Mouse (Mus musculus): ENCODE measurements around the gene Asxl1. TPM values are rescaled to one million over a fixed set of nuclear protein-coding genes. Genes with fewer than 3 reads are reported as not detected.
A peak's percentile ranks its signal among the peaks of the same experiment; 100 is the strongest.

The Asxl1 gene
- total and polyA plus RNA-seq, 3 experiments, result 15.2 to 35.5 TPM; not detected in 1

- Histone ChIP-seq H3K4me3 (ENCODE audit: control insufficient read depth in 1 of 2, insufficient read depth in 1 of 2, low read depth in 2 of 2, low read length in 2 of 2) (peak overlapping the region; percentile 32 to 58), H3K27me3 (ENCODE audit: control insufficient read depth in 1 of 2, insufficient read depth in 2 of 2, low read length in 2 of 2) (no peaks in the 10 kb centered on the region), H3K9me3 (replicated peaks; ENCODE audit: insufficient read depth, low read length) (no peaks in the 10 kb centered on the region), H3K27ac (ENCODE audit: control insufficient read depth, low read depth, low read length) (no peak overlapping the region), H3K36me3 (ENCODE audit: control insufficient read depth in 1 of 2, insufficient read depth in 2 of 2, low read length in 2 of 2) (no peaks in the 10 kb centered on the region), H3K4me1 (ENCODE audit: control insufficient read depth in 1 of 2, insufficient read depth in 2 of 2, low read length in 2 of 2) (no peaks in the 10 kb centered on the region; a peak in 1 of 4 replicates), H3K9ac (ENCODE audit: control insufficient read depth, low read depth, low read length, poor library complexity, severe bottlenecking) (peak overlapping the region; percentile 54; the same call in 1 of the 2 replicates), H3K79me2 (ENCODE audit: control insufficient read depth, insufficient read depth, low read length, poor library complexity) (no peaks in the 10 kb centered on the region)
- DNase-seq (ENCODE audit: low read depth, low spot score), result peak; percentile 82
- no peak for TF ChIP-seq MAX (IDR thresholded peaks at IDR 0.05; ENCODE audit: low read length)
- peak; percentile 24 to 75 (median 73); a peak in 5 of 6 replicates for TF ChIP-seq CTCF (IDR thresholded peaks at IDR 0.05 in 2 of 3, conservative IDR thresholded peaks at IDR 0.05 in 1 of 3; ENCODE audit: control insufficient read depth in 1 of 3, insufficient read depth in 1 of 3, low read depth in 2 of 3, low read length in 3 of 3, poor library complexity in 1 of 3, severe bottlenecking in 1 of 3)
- TF ChIP-seq SMC3 (IDR thresholded peaks at IDR 0.05; ENCODE audit: low read depth, low read length), result peak; percentile 70
- no peak for TF ChIP-seq NRF1 (IDR thresholded peaks at IDR 0.05; ENCODE audit: insufficient read depth, low read depth, low read length, poor library complexity, severe bottlenecking)
- peak; percentile 46; the same call in 1 of the 2 replicates for TF ChIP-seq SIN3A (IDR thresholded peaks at IDR 0.05; ENCODE audit: low read length)
- TF ChIP-seq ZC3H11A (IDR thresholded peaks at IDR 0.05; ENCODE audit: low read depth, low read length), result peak; percentile 46
- 0 out of 2 replicates have a peak, but pooled peaks have one; percentile 55 for TF ChIP-seq CHD1 (IDR thresholded peaks at IDR 0.05; ENCODE audit: low read depth, low read length)
- TF ChIP-seq RAD21 (IDR thresholded peaks at IDR 0.05; ENCODE audit: low read depth, low read length), result peak; percentile 60
Measured at GRCm38 (mm10) chr2:153446017-153446408, 100.4 kb downstream of the Asxl1 start.

GRCm38 (mm10) chr2:153446476-153446875 lies 100.8 kb downstream of the Asxl1 start:
- no peaks in the 10 kb centered on the region; a peak in 1 of 4 replicates for H3K4me1 ChIP-seq (ENCODE audit: control insufficient read depth in 1 of 2, insufficient read depth in 2 of 2, low read length in 2 of 2)
- H3K9ac ChIP-seq (ENCODE audit: control insufficient read depth, low read depth, low read length, poor library complexity, severe bottlenecking), result no peak overlapping the region
- no peaks in the 10 kb centered on the region for H3K9me3 ChIP-seq (replicated peaks; ENCODE audit: insufficient read depth, low read length)
- H3K79me2 ChIP-seq (ENCODE audit: control insufficient read depth, insufficient read depth, low read length, poor library complexity), result no peaks in the 10 kb centered on the region
- H3K4me3 ChIP-seq (ENCODE audit: control insufficient read depth in 1 of 2, insufficient read depth in 1 of 2, low read depth in 2 of 2, low read length in 2 of 2), result no peak overlapping the region
- H3K27ac ChIP-seq (ENCODE audit: control insufficient read depth, low read depth, low read length), result no peak overlapping the region
- no peak for TF ChIP-seq TAL1 (IDR thresholded peaks at IDR 0.05; ENCODE audit: low read length)
- no peak for TF ChIP-seq MYB (IDR thresholded peaks at IDR 0.05; ENCODE audit: low read depth, low read length)
- TF ChIP-seq EP300 (IDR thresholded peaks at IDR 0.05; ENCODE audit: low read depth in 1 of 2, low read length in 2 of 2), result no peak
- TF ChIP-seq POLR2AphosphoS5 (IDR thresholded peaks at IDR 0.05; ENCODE audit: borderline replicate concordance, low read depth, low read length), result no peak
- TF ChIP-seq NELFE (IDR thresholded peaks at IDR 0.05; ENCODE audit: low read depth, low read length), result no peak
- TF ChIP-seq CHD1 (IDR thresholded peaks at IDR 0.05; ENCODE audit: low read depth, low read length), result no peak
- no peak for TF ChIP-seq MYC (IDR thresholded peaks at IDR 0.05; ENCODE audit: low read depth, low read length)
- no peak for TF ChIP-seq ZC3H11A (IDR thresholded peaks at IDR 0.05; ENCODE audit: low read depth, low read length)
- TF ChIP-seq MAFK (IDR thresholded peaks at IDR 0.05; ENCODE audit: borderline replicate concordance, low read depth, low read length), result no peak
- TF ChIP-seq USF2 (IDR thresholded peaks at IDR 0.05; ENCODE audit: borderline replicate concordance in 1 of 2, insufficient read depth in 1 of 2, low read depth in 1 of 2, low read length in 2 of 2), result no peak
- no peaks in the 10 kb centered on the region for H3K36me3 ChIP-seq (ENCODE audit: control insufficient read depth in 1 of 2, insufficient read depth in 2 of 2, low read length in 2 of 2)
- DNase-seq (ENCODE audit: low read depth, low spot score), result no peak
- H3K27me3 ChIP-seq (ENCODE audit: control insufficient read depth in 1 of 2, insufficient read depth in 2 of 2, low read length in 2 of 2), result no peaks in the 10 kb centered on the region

Measured in MEL (cell line).